Mouse (Mus musculus) ES-E14 (cell line): ENCODE data around the gene Phc1. TPM values are rescaled to one million over a fixed set of nuclear protein-coding genes. Genes with fewer than 3 reads are reported as not detected.

Experiments
- DNase-seq: peaks from one replicate; pipeline ENCODE4 v3.0.0-alpha.2; 2013; ENCODE audit warnings: low read depth, low spot score
- H3K27ac ChIP-seq: 2 replicates; pipeline ENCODE4 v1.5.1; 2012; ENCODE audit warnings: low read depth, mild to moderate bottlenecking, low read length, moderate library complexity, mixed read lengths; ENCODE audit not compliant: poor library complexity, insufficient read depth, severe bottlenecking
- H3K36me3 ChIP-seq: 2 replicates; pipeline ENCODE4 v1.6.1; 2012; ENCODE audit warnings: mild to moderate bottlenecking, low read length, moderate library complexity, mixed read lengths; ENCODE audit not compliant: control insufficient read depth, poor library complexity, insufficient read depth, severe bottlenecking
- H3K4me1 ChIP-seq, 2 experiments: fragments of 150-350 bp in 1 of 2; sonication (generic) in 1 of 2; 2 replicates each; pipeline ENCODE4 v1.6.1; 2012; ENCODE audit warnings: low read length in 2 of 2, mild to moderate bottlenecking in 1 of 2, mixed read lengths in 1 of 2; ENCODE audit not compliant: control insufficient read depth in 2 of 2, insufficient read depth in 2 of 2, poor library complexity in 1 of 2
- H3K4me3 ChIP-seq, 2 experiments: fragments of 150-350 bp in 1 of 2; sonication (generic) in 1 of 2; 2 replicates each; pipeline ENCODE4 v1.5.1; 2012; ENCODE audit warnings: low read length in 2 of 2, low read depth in 1 of 2, mild to moderate bottlenecking in 1 of 2, mixed read lengths in 1 of 2; ENCODE audit not compliant: insufficient read depth in 1 of 2, poor library complexity in 1 of 2, severe bottlenecking in 1 of 2
- H3K9ac ChIP-seq: 2 replicates; pipeline ENCODE4 v1.6.1; 2012; ENCODE audit warnings: low read depth, mild to moderate bottlenecking, low read length, mixed read lengths; ENCODE audit not compliant: poor library complexity, insufficient read depth, severe bottlenecking
- H3K9me3 ChIP-seq: fragments of 150-350 bp; sonication (generic); 2 replicates; pipeline ENCODE4 v1.6.1; 2012; ENCODE audit warnings: low read depth, mild to moderate bottlenecking, low read length; ENCODE audit not compliant: control insufficient read depth, insufficient read depth
- CHD2 ChIP-seq: IDR thresholded peaks from 2 replicates; pipeline ENCODE4 v1.6.1; 2014; ENCODE audit warnings: mild to moderate bottlenecking, low read depth, low read length, inconsistent platforms
- HCFC1 ChIP-seq: IDR thresholded peaks from 2 replicates; pipeline ENCODE4 v1.6.1; 2012; ENCODE audit warnings: low read length, inconsistent platforms, borderline replicate concordance; ENCODE audit not compliant: insufficient read depth
- MAFK ChIP-seq: IDR thresholded peaks from 2 replicates; pipeline ENCODE4 v1.6.1; 2014; ENCODE audit warnings: mild to moderate bottlenecking, low read depth, low read length, inconsistent platforms; ENCODE audit not compliant: insufficient read depth
- ZC3H11A ChIP-seq: IDR thresholded peaks from 2 replicates; pipeline ENCODE4 v1.6.1; 2012; ENCODE audit warnings: low read depth, mild to moderate bottlenecking, inconsistent platforms, low read length, borderline replicate concordance
- ZNF384 ChIP-seq: IDR thresholded peaks from 2 replicates; pipeline ENCODE4 v1.6.1; 2012; ENCODE audit warnings: low read depth, low read length, inconsistent platforms
- in situ Hi-C, 2 experiments: fragments of 600-800 bp; cut with MboI; formaldehyde crosslinking; loops; one replicate each; pipeline ENCODE4 v1.15.1; 2025; ENCODE audit warnings: low sequenced_read_pairs in 2 of 2, inconsistent platforms in 1 of 2; ENCODE audit not compliant: unreplicated experiment in 2 of 2
- total RNA-seq: library from RNA; depleted of rRNA; stranded (reverse); fragments of 300-350 nt; gene quantifications from 2 replicates; pipeline ENCODE4 v1.2.3, GENCODE M21; 2012

The Phc1 gene
- total RNA-seq, 1 experiment: 169 TPM

DNA sequence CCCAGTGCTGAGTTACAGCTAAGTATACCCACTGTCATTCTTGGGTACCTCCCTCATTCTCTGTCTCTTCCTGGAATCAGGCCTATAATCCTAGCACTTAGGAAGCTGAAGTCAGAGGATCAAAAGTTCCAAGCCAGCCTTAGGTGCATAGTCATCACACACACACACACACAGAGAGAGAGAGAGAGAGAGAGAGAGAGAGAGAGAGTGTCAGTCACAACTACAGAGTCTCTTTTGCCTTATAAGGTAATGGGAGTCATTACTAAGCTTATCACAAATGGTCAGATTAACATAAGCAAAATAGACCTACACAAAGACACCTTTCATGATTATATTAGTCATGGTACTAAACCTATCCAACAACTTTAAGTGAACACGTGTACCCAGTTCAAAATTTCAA, 51.0 kb downstream of the Phc1 start:
- Histone ChIP-seq H3K9me3 (no peaks in the 10 kb centered on the region), H3K4me3 (no peak overlapping the region), H3K9ac (no peak overlapping the region), H3K4me1 (no peaks in the 10 kb centered on the region), H3K36me3 (no peaks in the 10 kb centered on the region), H3K27ac (no peak overlapping the region)
- in situ Hi-C loops: no loop called here
- TF ChIP-seq ZC3H11A (no peak), MAFK (no peak), HCFC1 (no peak)
- no peak for DNase-seq

DNA sequence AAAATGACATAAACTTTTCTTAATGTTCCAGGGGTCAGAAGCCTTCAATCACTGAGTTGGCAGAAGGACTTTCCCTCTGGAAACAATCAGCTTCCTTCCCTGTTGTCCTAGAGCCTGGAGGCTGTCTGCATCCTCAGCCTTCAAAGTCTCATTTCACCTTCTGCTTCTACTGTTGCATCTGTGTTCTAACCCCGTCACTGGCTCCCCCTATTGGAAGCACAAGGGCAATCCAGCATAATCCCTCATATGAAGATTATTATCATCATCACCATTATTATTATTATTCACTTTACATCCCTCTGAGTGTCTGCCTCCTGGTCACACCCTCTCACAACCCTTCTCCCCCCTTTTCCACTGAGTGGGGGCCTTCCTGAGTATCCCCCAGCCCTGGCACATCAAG, 52.1 kb downstream of the Phc1 start:
- no peak overlapping the region for H3K27ac ChIP-seq

DNA sequence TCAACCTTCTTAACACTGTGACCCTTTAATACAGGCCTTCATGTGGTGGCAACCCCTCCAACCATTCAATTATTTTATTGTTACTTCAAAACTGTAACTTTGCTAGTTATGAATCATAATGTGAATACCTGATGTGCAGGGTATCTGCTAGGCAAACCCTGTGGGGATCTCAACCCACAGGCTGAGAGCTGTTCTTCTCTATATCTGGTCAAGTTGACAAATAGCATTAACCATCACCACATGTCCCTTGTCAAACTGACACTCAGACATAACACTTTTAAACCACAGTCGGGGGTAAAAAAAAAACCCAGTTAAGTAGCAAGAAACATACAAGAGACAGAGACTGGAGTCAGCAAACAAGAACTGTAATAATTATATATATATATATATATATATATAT, 55.5 kb downstream of the Phc1 start:
- no peak for DNase-seq
- in situ Hi-C loops: no loop called here
- no peaks in the 10 kb centered on the region for H3K9me3 ChIP-seq
- no peak overlapping the region for H3K4me3 ChIP-seq
- H3K4me1 ChIP-seq: no peaks in the 10 kb centered on the region
- no peak for TF ChIP-seq CHD2
- no peaks in the 10 kb centered on the region for H3K36me3 ChIP-seq
- no peak overlapping the region for H3K27ac ChIP-seq
- no peak overlapping the region for H3K9ac ChIP-seq

More for the DNA sequence above, 52.1 kb downstream of the Phc1 start:
- in situ Hi-C loops: no loop called here
- Histone ChIP-seq H3K9ac (no peak overlapping the region), H3K4me3 (no peak overlapping the region), H3K36me3 (no peaks in the 10 kb centered on the region), H3K9me3 (no peaks in the 10 kb centered on the region), H3K4me1 (no peaks in the 10 kb centered on the region)
- no peak for DNase-seq
- no peak for TF ChIP-seq ZNF384
- TF ChIP-seq CHD2: no peak
- TF ChIP-seq ZC3H11A: no peak
- TF ChIP-seq MAFK: no peak
- no peak for TF ChIP-seq HCFC1

DNA sequence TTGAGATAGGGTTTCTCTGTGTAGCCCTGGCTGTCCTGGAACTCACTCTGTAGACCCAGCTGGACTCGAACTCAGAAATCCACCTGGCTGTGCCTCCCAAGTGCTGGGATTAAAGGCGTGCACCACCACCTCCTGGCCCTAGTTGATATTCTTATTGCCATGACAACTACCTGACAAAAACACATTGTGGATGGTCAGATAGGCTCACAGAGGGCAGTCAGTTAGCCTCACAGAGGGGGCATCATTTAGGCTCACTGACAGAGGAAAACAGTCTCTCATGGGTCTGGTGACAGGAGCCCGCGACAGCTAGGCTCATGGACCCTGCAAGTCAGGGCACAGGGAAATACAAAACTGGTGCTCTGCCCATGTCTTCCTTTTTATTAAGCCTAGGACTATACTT, 56.1 kb downstream of the Phc1 start:
- H3K4me1 ChIP-seq: no peaks in the 10 kb centered on the region
- H3K4me3 ChIP-seq: no peak overlapping the region
- H3K36me3 ChIP-seq: no peaks in the 10 kb centered on the region
- TF ChIP-seq CHD2: no peak
- no peak for DNase-seq
- in situ Hi-C loops: no loop called here
- H3K27ac ChIP-seq: no peak overlapping the region
- no peaks in the 10 kb centered on the region for H3K9me3 ChIP-seq
- H3K9ac ChIP-seq: no peak overlapping the region

DNA sequence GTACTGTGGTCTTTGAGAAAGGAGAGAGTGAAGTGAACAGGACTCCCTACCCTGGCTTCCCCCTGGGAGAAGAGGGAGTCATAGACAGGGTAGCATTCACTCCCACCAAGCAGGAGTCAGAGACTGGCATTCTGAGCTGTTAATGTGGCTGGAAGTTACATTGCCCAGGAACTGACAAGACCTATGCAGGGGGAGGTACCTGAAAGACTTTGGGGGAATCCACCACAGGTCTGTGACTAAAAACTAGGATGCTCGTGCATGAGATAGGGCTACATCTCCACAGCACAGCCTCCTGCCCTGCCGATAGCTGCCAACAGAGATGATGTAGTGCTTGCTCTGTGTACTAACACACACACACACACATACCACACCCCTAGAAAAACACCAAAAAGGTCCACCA, 56.9 kb downstream of the Phc1 start:
- TF ChIP-seq ZNF384: no peak
- no peak for TF ChIP-seq MAFK
- TF ChIP-seq CHD2: no peak
- TF ChIP-seq HCFC1: no peak
- no peak for TF ChIP-seq ZC3H11A
- H3K4me3 ChIP-seq: no peak overlapping the region
- no peaks in the 10 kb centered on the region for H3K36me3 ChIP-seq
- H3K9ac ChIP-seq: no peak overlapping the region
- in situ Hi-C loops: no loop called here
- H3K27ac ChIP-seq: no peak overlapping the region
- H3K9me3 ChIP-seq: no peaks in the 10 kb centered on the region
- H3K4me1 ChIP-seq: no peaks in the 10 kb centered on the region
- no peak for DNase-seq
